Mouse (Mus musculus): Measurements from ENCODE around the gene Vwa8.

- TF ChIP-seq CTCF (IDR thresholded peaks at IDR 0.05) = no peak
- TF ChIP-seq EP300 (IDR thresholded peaks at IDR 0.05) = no peak
These were observed 234.7 kb downstream of the Vwa8 start for GRCm38 (mm10) chr14:79083573-79083972.
